Mouse (Mus musculus) cerebellum, postnatal 25 days (tissue): Measurements from ENCODE around the gene Surf2.
"Not testable (repeated sequence)": the region's sequence is repeated elsewhere in the genome, so short reads cannot be mapped to it uniquely, and the experiment has no call there.

Source experiments
- DNase-seq, 2 experiments: peaks; one replicate each; pipeline ENCODE4 v3.0.0; 2021; ENCODE audit warnings: mixed read lengths in 2 of 2

Surf2 gene

GRCm38 (mm10) chr2:26915927-26916728 is at the start of gene Surf2, which contains the start of gene Surf1:
Gene Surf2 (plus strand): TSS chr2:26916367.
Gene Surf1 (minus strand): TSS chr2:26916530.
- DNase-seq, result peak; percentile 87

DNA sequence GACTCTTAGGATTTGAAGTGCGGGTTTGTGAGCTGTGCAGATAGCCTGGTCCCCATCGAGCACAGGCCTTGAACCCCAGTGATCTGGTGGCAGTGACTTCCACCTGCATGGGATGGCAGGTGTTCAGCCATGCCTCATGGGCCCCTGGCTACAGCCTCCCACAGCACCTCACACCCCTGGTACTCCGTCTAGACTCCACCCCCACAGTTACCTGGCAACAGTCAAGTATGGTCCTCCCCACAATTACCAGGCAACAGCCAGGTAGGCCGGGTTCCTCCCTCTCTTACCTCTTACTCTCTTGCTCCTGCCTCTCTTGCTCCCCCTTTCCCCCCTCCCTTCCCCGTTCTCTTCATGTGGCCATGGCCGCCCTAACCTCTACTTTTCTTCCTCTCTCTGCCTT is 45.5 kb upstream of the Surf2 start:
- DNase-seq, result no peak

DNA sequence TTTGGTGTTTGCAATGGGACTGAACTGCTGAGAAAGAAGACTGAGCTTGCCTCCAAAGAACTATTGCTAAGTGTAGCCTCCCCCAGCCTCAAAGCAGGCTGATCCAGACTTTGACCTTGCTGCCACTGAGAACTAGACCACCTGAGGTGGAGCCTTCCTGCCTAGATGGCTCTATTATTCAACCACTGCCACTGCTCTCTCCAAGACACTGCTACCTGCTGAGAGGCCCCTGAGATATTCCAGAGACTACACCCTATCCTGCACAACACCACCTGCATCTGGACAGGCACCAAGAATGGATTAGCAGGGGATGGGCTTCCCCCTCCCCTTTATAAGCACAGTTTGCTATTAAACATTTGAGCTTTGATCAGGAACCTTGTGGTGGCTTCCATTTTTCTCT is 37.6 kb upstream of the Surf2 start:
- DNase-seq, result no peak

DNA sequence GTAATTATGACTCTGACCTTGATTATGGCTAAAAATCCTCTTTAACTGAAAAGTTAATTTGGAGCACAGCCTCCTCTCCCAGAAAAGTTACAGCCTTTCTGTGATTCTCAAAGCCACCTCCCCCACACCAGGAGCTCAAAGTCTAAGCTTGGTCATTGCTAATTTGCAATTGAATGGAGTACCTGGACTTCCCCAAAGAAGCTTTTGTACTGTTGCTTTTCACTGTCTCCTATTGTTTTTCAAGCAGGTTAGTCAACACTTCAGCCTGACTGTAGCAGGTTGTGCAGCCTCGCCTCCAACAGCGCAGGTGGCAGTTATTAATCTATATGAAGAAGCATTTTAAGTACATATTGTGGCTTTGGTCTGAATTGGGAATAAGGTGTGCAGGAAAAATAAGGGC is 30.6 kb upstream of the Surf2 start:
- DNase-seq, result not testable (repeated sequence)

DNA sequence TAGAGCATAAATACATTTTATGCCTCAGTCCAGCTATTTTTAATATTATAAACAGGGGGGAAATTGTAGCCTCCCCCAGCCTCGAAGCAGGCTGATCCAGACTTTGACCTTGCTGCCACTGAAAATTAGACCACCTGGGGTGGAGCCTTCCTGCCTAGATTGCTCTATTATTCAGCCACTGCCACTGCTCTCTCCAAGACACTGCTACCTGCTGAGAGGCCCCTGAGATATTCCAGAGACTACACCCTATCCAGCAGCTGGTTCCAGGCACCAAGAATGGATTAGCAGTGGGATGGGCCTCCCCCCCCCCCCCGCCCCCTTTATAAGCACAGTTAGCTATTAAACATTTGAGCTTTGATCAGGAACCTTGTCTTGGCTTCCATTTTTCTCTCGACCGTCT is 30.0 kb upstream of the Surf2 start:
- DNase-seq, result not testable (repeated sequence)

DNA sequence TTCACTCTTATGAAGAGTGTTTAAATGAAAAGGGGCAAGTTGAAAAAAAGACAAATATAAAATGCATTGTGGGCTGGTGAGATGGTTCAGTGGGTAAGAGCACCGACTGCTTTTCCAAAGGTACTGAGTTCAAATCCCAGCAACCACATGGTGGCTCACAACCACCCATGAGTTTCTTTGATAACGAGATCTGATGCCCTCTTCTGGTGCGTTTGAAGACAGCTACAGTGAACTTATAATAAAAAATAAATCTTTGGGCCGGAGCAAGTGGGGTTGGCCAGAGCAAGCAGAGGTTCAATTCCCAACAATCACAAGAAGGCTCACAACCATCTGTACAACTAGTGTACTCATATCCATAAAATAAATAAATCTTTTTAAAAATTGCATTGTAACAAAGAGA is 20.3 kb upstream of the Surf2 start:
- DNase-seq, result no peak

DNA sequence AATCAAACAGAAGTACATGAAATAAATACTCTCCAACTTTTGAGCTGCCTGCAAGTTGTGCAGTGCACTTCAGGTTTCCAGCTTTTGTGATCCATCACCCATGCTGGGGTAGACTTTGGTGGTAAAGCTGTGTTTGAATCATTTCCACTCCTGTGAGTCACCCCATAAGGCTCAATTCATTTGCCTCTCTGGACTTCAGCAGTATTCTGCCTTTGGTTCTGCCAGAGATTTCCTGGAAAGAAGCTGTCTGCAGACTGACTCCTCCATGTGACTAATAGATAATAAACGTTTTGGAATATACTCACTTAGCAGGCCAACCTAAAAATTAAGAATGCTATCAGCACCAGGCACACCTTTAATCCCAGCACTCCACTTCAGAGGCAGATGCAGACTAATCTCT is 15.4 kb upstream of the Surf2 start:
- DNase-seq, result no peak

DNA sequence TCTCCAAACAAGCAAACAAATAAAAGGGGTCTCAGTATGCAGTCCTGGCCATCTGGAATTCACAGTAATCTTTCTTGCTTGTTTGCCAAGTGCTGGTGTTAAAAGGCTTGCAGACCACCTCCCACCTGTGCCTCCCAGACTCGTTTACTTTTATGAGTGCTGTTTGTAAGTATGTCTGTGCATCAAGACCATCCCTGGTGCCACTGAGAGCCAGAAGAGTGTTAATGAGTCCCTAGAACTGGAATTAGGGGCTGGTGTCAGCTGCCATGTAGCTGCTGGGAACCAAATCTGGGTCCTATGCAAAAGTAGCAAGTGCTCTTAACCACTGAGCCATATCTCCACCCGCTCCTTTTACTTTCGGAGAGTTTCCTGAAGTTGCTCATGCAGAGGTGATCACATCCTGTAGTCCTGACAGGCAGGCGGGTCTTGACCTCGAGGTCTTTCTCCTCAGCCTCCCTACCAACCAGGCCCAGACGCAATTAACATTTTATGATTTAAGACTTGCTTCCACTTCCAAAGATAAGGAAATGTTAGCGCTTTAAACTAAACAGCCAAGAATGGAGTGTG is 14.2 kb upstream of the Surf2 start:
- DNase-seq, result no peak

DNA sequence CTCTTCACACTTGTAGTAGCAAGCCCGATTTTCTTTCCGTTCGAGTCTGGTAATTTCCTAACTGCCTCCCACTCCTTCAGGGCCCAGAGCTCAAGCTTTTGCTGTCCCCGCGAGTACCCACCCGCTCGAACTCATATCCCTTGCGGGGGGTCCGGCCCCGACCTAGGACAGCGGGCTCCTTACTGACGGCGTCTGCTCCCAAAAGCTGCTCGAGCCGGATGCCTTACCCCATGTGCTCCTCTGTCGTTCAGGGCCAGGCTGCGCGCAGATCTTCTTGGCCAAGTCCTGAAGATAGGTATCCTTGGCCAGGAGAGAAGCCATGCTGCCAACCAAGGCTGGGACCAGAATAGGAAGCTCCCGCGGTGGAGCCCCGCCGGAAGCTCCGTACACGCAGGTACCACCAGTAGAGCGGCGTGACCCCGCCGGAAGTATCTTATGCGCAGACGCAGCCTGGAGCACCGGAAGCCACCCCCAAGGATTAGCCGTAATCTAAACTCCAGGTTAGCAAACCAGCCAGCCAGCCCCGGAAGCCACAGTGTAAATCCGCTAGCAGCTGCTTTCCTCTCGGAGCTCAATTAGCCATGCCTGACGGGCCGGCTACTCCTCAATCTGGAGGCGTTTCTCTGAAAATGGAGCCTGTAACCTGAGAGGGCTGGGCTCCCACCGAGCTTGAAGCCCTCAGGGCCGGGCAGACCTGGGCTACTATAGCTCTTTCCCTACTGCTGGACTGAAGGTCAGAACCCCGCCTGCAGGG is 13.5 kb upstream of the Surf2 start, which contains the start of gene Surf6:
TSS of gene Surf6 (minus strand) at position 413 of the 754 bp plus-strand sequence.
- peak; percentile 95 to 96 for DNase-seq

DNA sequence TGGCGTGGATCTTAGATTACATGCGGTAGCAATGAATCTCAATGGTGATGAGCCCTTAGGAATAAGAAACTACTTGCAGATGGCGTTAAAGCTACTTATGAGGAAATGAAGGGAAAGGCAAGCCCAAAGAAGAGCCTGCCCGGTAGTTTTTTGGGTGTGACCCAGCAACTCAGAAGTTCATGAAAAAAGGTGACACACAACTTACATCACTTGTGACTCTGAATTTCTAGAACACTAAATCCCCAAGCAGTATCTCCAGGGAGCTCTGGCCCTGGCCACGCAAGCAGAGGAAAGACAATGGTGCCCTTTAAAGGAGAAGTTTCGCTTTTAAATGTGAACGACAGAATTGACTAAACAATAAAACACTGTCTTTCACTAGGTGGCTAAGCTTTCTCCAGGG is 12.9 kb upstream of the Surf2 start:
- no peak for DNase-seq

DNA sequence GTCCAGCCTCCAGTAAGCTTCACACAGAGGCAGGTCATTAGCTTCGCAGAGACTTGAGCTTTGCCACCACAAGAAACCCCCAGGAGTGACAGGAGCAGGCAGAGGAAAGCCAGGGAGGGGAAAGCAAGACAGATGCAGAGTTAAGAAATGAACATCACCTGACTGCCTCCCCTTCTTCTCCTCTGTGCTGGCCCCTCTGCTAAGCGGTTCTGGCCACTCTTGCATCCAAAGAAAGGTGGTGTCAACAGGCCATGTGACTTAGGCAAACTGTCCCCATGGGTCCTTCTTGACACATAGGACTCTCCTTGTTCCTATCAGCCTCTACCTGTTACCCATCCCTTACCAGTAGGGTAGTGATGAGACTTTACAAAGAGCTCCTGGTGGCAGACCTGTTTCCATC is 10.2 kb upstream of the Surf2 start:
- DNase-seq, result no peak

DNA sequence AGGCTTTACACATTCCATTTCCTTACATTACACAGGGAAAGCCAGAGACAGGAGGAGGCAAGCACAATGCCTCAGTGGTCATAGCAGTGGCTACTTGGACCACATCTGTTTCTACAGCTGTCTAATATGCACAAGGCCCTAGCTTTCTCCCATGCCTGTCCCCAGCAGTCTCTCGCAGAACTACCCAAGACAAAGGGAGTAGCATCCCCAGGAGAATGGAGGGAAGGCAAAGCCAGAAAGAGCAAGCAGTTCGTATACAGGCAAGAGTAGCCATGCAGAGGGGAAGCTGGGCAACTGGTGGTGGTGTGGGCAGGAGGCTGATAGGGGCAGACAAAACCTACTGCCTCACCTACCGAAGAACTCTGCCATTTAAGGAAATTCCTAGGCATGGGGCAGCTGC is 9.7 kb upstream of the Surf2 start:
- DNase-seq, result no peak

DNA sequence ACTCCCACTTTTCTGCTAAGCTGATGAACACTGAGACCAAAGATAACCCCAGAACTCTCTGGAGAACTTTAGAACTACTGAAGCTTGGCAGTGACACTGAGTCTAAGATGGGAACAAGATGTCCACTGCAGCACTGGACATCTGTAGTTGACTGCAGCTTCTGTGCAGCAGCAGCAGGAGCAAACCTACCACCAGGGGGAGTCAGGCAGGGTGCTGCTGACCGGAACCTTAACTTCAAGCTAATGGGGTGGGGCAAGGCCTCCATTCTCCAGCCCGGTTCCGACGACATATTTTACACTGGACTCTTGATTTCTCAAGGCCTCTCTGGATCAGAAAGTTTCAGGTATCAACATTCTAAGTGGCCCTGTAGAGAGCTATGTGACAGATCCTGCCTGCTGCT is 9.1 kb upstream of the Surf2 start:
- peak in 1 of 2 experiments; percentile 60 for DNase-seq

DNA sequence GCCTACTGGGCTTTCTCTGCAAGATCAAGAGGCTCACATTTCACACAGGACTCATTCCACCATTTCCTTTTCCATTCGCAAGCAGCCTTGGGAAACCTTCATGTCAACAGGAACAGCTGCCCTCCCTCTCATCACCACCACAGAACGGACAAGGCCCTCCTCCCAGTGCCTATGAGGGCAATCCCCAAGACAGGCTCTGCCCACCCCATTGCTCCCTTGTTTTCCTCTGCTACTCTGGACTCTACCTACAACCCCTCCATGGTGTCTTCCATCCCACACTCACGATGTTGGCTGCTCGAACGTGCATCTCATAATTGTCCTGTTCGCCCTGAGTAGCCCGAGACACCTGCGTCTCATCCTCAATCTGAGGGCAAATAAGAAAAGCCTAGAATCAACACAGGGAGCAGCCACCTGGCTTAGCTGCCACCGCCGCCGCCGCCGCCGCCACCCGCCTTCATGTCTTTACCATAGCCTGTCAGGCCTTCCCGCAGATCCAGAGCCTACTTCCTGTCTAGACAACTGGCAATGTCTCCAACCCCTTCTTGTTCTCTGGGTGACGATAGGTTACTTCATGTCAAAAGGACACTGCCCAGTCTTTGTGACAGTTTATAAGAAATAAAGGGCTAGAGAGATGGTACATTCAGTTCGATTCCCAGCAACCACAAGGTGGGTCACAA is 7.3 kb upstream of the Surf2 start:
- no peak for DNase-seq

DNA sequence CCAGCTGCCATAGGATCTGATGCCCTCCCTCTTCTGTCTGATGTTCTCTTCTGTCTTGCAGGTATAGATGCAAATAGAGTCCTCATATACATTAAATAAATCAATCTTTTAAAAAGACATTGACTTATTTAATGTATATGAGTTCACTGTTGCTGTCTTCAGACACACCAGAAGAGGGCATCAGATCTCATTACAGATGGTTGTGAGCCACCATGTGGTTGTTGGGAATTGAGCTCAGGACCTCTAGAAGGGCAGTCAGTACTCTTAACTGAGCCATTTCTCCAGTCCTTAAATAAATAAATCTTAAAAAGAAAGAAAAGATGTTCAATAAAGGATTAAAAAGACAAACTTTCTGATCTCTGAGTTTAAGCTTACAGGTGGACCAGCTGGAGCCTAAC is 6.8 kb upstream of the Surf2 start:
- DNase-seq, result no peak

GRCm38 (mm10) chr2:26910124-26910993 is 5.8 kb upstream of the Surf2 start, which contains the start of the genes Med22 and Rpl7a:
Gene Med22 (minus strand): TSS chr2:26910677.
Gene Rpl7a (plus strand): TSS chr2:26910764.
- peak; percentile 100 for DNase-seq

GRCm38 (mm10) chr2:26910994-26911765 is 5.0 kb upstream of the Surf2 start:
- peak in 1 of 2 experiments; percentile 72 for DNase-seq

DNA sequence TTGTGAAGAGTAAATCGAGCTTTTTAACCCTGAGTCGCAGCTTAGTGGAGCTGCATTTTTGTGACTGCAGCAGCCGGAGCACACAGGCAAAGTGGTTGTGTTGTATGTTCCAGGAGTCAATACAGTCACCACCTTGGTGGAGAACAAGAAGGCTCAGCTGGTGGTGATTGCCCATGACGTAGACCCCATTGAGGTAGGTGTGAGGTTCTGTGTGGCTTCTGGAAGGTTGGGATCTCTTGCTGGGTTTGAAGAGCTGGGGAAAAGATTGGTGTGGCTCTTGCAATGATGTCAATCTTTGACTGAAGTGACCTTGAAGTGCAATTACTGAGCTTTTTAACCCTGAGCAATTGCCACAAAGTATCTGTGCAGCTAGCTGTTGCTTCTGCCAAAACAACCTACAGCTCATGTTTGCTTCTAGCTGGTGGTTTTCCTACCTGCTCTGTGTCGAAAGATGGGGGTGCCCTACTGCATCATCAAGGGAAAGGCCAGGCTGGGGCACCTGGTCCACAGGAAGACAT is 3.9 kb upstream of the Surf2 start:
- DNase-seq, result no peak

- no peak for DNase-seq
Measured at GRCm38 (mm10) chr2:26913416-26914147, 2.6 kb upstream of the Surf2 start.
